Mouse (Mus musculus) myocyte (in vitro differentiated cells): ENCODE results near the gene Plod2.

ENCODE experiments used
- CEBPB ChIP-seq: IDR thresholded peaks from 2 replicates; pipeline ENCODE4 v1.6.1; 2011; ENCODE audit warnings: mild to moderate bottlenecking, moderate library complexity; ENCODE audit not compliant: poor library complexity, insufficient read depth, severe bottlenecking
- E2F4 ChIP-seq: IDR thresholded peaks from one replicate; pipeline ENCODE4 v1.6.1; 2011; ENCODE audit warnings: mild to moderate bottlenecking, control low read depth, moderate library complexity; ENCODE audit not compliant: insufficient read depth
- MAX ChIP-seq: IDR thresholded peaks from one replicate; pipeline ENCODE4 v1.6.1; 2011; ENCODE audit warnings: low read depth, mild to moderate bottlenecking, control low read depth
- MYOD1 ChIP-seq, 3 experiments: IDR thresholded peaks; one replicate each; pipeline ENCODE4 v1.6.1; 2011; ENCODE audit warnings: control low read depth in 2 of 3, low read depth in 2 of 3, mild to moderate bottlenecking in 2 of 3, moderate library complexity in 1 of 3; ENCODE audit not compliant: insufficient read length in 2 of 3, control insufficient read depth in 1 of 3
- POLR2A ChIP-seq: IDR thresholded peaks from one replicate; pipeline ENCODE4 v1.6.1; 2011; ENCODE audit warnings: low read depth, mild to moderate bottlenecking, control low read depth, moderate library complexity; ENCODE audit not compliant: insufficient read length
- POLR2AphosphoS2 ChIP-seq: IDR thresholded peaks from one replicate; pipeline ENCODE4 v1.6.1; 2011; ENCODE audit warnings: low read depth, control low read depth; ENCODE audit not compliant: insufficient read length
- SRF ChIP-seq: IDR thresholded peaks from one replicate; pipeline ENCODE4 v1.6.1; 2011; ENCODE audit warnings: low read depth; ENCODE audit not compliant: control insufficient read depth, insufficient read length
- USF1 ChIP-seq: IDR thresholded peaks from one replicate; pipeline ENCODE4 v1.6.1; 2011; ENCODE audit warnings: low read depth, mild to moderate bottlenecking, control low read depth, moderate library complexity

DNA sequence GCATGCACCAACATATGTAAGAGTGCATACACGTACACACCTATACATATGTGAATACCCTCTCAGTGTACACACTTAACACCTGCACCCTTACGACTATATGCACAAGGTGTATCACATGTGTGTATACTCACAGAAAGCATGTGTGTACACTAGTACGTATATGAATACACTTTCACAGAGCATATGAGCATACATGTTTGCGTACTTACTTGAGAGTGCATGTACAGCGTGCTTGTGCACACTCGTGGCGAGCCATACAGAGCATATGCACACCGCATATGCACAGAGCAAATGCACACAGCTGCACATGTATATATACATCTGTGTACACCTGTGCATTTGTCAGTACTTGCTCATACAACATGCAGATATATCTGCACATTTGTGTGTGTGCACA is 45.4 kb downstream of the Plod2 start:
- TF ChIP-seq MYOD1 (IDR thresholded peaks at IDR 0.05; ENCODE audit: control insufficient read depth in 1 of 3, insufficient read length in 2 of 3, low read depth in 2 of 3) (no peak), POLR2A (no peak), CEBPB (no peak), SRF (no peak), E2F4 (no peak), POLR2AphosphoS2 (no peak), MAX (no peak), USF1 (no peak)
